Mouse (Mus musculus): Measurements from ENCODE around the gene Gm37240. TPM values are rescaled to one million over a fixed set of nuclear protein-coding genes. Genes with fewer than 3 reads are reported as not detected.

Gm37240 gene
- polyA plus RNA-seq, 2 experiments from 2014 or later: 3.6 to 5.5 TPM

GRCm38 (mm10) chr3:84622026-84622425 lies 1265.3 kb downstream of the Gm37240 start:
- ATAC-seq: peak; percentile 62

DNA sequence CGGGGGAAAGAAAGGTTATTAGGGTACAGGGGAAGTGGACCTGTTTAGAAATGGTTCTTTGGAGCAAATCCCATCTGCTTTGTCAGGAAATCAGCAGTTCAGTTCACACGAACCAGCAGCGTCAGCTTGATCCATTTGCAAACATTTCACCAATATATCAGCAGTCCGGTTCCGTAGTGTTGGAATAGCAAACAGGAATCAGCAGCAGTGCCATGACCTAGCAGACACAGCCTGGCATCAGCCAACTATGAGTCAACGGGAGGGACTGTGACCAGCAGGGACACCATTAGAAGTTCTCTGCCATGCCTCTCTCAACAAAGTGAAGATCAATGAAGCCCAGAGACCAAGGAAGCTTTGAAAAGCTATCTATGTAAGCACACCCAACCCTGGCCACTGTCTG lies 1267.6 kb downstream of the Gm37240 start:
- no peak for ATAC-seq

DNA sequence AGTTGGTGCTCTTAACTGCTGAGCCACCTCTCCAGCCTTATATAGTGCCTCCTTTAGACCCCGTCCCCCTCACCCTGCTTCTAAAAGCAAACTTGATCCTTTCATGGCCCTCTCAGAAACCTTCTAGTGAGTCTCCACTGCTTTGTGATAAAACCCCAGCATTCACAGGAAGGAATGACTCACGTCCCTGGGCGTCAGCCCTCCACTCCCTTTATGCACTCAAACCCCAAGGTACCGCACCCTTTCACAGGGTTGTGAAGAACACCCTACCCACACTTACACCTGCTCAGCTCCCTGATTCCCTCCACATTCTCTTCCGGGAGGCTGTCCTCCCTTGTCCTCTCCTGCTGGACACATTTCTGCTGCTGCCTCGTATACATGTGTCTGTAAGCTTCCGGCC lies 1268.3 kb downstream of the Gm37240 start:
- ATAC-seq: no peak

DNA sequence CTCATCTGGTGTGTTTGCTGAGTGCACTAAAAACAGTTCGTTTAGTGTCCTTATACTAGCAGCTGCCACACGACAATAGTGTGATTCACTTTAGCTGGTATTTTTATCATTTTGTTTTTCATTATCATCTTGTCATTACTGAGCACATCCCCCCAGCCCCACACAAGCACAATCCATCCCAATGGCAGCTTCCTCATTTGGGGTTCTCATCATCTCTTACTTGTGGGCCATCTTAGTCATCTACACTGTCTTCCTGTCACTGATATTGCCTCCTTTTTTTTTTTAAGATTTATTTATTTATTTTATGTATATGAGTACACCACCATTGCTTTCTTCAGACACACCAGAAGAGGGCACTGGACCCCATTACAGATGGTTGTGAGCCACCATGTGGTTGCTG lies 1268.7 kb downstream of the Gm37240 start:
- ATAC-seq: no peak

- no peak for ATAC-seq
Observed at GRCm38 (mm10) chr3:84615856-84616225, 1271.5 kb downstream of the Gm37240 start.

DNA sequence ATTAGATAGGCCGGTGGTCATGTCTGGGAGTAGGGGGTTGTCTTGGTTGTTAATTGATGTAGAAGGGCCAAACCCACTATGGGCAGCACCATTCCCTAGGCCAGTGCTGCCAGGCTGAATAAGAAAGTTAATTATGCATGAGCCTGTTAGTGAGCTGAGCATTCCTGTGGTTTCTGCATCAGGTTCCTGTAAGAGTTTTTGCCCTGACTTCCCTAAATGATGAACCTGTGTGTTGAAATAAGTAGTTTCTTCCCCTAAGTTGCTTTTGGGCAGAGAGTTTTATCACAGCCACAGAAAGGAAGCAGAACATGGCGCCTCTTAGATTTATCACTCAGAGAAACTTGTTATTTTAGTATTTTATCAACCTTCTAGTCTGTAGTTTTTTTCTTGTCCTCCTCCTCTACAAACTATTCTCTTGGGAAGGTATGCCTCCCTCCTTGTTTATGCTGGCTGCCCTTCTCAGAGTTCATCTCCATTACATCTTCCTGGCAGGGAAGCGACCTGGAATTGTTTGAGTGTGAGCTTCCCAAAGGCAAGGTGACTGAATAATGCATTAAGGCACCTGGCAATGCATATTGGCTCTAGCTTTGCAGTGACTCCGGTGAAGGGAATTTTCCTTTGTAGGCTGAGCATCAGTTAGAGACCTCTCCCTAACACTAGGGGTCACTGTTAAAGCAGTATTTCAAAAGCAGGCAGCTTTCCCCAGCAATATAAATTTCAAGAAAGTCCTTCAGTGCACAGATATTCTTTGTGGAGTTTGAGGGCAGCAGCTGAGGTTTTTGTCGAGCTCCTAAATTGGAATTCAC lies 1272.1 kb downstream of the Gm37240 start:
- peak; percentile 77 for ATAC-seq

DNA sequence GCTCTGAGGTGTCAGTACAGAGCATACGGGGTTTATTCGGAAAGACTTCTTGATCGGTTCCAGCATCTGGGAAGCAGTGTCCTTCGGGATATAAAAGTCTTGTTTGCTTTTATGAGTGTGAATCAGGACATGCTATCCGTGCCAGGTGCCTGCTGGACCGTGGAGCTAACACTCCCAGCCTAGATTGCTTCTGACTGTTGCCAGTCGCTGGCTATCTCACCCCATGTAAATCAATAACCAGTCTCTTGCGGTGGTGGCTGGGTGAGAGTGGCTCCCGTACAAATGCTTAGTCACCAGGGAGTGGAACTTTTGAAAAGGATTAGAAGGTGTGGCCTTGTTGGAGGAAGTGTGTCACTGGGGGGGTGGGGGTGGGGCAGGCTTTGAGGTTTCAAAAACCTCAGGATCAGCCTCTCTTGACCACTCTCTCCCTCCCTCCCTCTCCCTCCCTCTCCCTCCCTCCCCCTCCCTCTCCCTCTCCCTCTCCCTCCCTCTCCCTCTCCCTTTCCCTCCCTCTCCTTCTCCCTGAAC lies 1277.1 kb downstream of the Gm37240 start:
- no peak for ATAC-seq

- ATAC-seq: no peak
Observed at GRCm38 (mm10) chr3:84603212-84603611, 1284.1 kb downstream of the Gm37240 start.

GRCm38 (mm10) chr3:84602759-84603158 lies 1284.6 kb downstream of the Gm37240 start:
- no peak for ATAC-seq

- ATAC-seq: no peak
Observed at GRCm38 (mm10) chr3:84601870-84602495, 1285.3 kb downstream of the Gm37240 start.

DNA sequence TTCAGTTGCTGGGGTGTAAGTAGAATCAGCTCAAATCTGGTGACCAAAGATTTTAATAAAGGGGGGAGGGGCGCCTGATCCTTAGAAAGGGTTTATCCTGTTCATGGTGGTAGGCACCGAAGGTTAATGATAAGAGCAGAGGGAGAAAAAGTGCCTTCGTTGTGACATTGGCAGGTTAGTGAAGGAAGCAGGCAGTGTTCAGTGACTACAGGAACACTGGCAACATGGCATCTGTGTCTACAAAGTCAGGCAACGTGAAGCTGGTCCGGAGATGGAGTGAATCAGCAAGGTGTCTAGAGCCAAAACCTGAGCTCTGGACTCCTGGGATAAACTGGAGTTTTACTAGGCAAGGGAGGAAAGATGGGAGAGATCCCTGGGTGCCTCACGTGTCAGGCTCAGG lies 1288.6 kb downstream of the Gm37240 start:
- no peak for ATAC-seq

GRCm38 (mm10) chr3:84597996-84598734 lies 1289.2 kb downstream of the Gm37240 start:
- no peak for ATAC-seq

DNA sequence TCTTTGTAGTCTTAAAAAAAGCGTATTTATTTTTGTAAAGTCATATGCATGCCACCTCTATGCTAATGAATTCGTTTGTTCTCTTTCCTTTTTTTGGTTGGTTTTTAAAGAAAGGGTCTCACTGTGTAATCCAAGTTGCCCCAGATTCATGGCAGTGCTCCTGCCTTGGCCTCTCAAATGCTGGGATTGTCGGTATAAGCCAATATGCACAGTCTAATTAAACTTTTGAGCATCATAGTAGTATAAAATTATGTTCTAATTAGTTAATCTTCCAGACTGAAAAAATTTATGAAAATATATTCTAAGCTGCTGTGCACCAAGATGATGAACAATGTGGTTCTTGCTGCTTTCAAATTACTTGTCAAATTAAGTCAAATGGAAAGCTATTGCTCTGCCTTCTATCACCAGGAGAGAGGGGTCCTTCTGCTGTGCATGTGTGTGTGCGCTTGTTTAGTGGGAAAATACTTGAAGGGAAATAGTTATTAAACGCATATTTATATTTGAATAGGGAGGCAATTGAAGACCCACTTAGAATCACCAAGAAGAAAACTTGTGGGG lies 1291.6 kb downstream of the Gm37240 start:
- no peak for ATAC-seq

- ATAC-seq: peak; percentile 54
Observed at GRCm38 (mm10) chr3:84594894-84595676, 1292.2 kb downstream of the Gm37240 start.

DNA sequence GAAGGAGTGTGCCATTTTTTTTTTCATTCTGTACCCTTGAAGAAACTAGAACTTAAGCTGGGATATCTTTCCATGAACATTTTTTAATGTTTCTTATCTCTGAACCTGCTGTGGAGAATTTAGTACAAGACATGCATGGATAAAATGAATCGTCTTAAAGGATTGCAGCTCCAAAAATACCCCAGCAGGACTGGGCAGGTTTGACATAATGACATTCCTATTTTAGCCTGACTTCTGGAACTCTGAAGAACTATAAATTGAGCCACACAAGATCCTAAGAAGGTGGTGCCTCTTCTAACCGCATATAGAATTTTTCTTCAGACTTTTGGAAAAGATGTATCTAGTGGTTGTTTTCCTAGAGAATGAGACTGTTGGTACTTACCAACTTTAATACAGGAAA lies 1294.0 kb downstream of the Gm37240 start, which contains the start of gene Tigd4:
TSS of gene Tigd4 (plus strand) at position 301 of the 400 bp plus-strand sequence.
- no peak for ATAC-seq

DNA sequence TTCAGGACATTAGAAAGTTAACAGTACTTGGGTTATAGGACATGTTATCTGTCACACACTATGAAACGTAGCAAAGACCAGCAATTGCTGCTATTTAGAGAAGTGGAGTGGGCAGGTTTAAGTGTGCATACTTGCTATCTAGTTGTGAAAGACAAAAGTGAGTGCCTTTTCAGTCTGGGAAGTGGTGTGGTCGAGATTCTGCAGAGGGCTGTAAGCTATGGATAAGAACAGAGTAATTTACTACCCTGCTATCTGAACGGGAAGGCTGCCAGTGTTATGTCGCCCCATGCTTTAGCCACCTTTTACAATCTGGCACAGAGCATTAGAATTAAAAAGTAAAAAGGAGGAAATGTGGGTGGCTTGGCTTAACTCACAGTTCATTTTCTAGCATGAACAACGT lies 1300.6 kb downstream of the Gm37240 start:
- ATAC-seq: no peak

GRCm38 (mm10) chr3:84582913-84583276 lies 1304.4 kb downstream of the Gm37240 start:
- ATAC-seq: peak; percentile 37

DNA sequence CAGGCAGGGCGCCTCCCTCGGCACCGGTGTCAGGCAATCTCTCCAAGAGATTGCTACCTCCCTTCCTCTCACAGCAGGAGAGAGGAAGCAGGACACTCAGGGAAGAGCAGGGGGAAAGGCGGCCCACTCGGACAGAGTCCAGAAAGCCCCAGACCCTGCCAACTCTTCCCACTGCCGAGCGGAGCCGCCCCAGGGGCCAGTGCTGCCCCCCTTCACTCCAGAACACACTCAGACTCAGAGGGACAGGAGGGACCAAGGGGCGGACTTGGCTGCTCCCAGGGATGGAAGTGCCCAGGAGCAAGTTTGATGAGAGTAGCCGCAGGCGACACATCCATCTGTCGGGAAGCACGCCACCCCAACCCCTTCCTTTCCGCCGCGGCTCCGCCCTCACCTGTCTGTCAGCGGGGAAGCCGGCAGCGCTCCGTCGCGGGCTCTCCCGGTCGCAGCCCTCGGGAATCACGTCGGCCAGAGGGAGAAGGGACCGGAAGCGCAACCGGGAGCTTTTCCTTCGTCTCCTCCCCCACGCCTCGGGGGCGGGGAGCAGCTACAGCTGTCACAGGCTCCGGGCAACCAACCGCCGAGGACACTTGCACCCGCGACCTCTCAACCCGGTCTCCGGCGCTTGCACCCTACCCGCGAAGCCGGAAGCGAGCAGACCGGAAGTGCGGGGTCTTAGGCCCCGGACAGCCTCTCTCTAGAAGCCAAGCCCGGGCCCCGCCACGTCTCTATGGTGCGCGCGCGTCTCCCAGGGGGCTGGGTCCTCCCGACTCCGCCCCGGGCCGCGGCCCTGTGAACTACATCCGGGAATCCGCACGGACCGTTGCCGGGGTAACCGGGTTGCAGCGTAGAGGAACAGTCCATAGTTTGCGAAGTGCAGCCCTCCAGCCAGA lies 1305.0 kb downstream of the Gm37240 start, which contains the start of gene Arfip1:
TSS of gene Arfip1 (minus strand) at position 603 of the 890 bp plus-strand sequence.
- peak; percentile 89 for ATAC-seq

GRCm38 (mm10) chr3:84581696-84582022 lies 1305.7 kb downstream of the Gm37240 start:
- peak; percentile 13 for ATAC-seq

GRCm38 (mm10) chr3:84580716-84581115 lies 1306.6 kb downstream of the Gm37240 start:
- no peak for ATAC-seq

- peak; percentile 82 for ATAC-seq
Observed at GRCm38 (mm10) chr3:84570501-84570900, 1316.8 kb downstream of the Gm37240 start.

All from CD4-positive, CD25-positive, alpha-beta regulatory T cell, adult 4 months (primary cell).